Mouse (Mus musculus): Measurements from ENCODE around the gene Mical2. TPM values are rescaled to one million over a fixed set of nuclear protein-coding genes. Genes with fewer than 3 reads are reported as not detected.

The Mical2 gene
- total RNA-seq, 1 experiment from 2014 or later, result 0.70 TPM

- no peak for ATAC-seq (ENCODE audit: extremely low read depth, insufficient number of reproducible peaks, low FRiP score, poor library complexity, severe bottlenecking)
Measured at GRCm38 (mm10) chr7:112375062-112375461, 149.4 kb downstream of the Mical2 start.

- ATAC-seq (ENCODE audit: extremely low read depth, insufficient number of reproducible peaks, low FRiP score, poor library complexity, severe bottlenecking), result no peak
Measured at GRCm38 (mm10) chr7:112375900-112376299, 150.2 kb downstream of the Mical2 start.

DNA sequence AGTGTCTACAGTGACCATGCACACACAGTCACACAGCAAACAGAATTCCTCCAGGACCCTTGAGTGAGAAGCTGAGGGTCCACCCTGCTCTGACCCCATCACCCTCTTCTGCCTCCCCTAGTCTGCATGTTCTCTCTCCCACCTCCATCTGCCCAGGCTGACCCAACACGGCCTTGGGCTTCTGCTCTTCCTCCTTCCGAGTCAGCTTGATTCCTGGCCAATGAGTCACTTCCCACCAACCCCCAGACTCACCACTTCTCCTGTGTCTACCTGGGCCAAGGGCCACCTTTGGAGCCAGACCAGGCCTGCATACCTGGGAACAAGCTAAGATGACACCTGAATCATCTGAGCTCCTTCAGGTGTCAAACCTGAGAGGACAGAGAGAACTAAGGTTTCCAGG is 151.0 kb downstream of the Mical2 start:
- ATAC-seq (ENCODE audit: extremely low read depth, insufficient number of reproducible peaks, low FRiP score, poor library complexity, severe bottlenecking), result no peak

DNA sequence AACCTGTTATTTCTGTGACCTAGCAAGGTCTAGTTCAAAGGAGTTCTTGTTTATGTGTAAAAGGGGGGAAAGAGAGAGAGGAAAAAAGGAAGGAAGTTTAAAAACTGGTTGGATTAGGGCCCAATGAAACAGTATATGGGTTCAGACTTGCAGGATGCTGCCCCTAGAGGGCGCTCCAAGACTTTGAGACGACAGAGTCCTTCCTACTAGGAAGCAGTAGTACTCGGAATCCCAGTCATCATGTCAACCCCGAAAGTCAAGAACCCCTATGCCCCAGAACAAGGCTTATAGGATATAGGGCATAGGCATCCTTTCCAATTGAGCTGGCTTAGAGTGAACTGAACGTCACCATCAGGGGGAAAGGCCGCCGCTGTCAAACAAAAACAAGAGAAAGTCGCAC is 151.7 kb downstream of the Mical2 start:
- ATAC-seq (ENCODE audit: extremely low read depth, insufficient number of reproducible peaks, low FRiP score, poor library complexity, severe bottlenecking), result no peak

GRCm38 (mm10) chr7:112378056-112378455 is 152.4 kb downstream of the Mical2 start:
- no peak for ATAC-seq (ENCODE audit: extremely low read depth, insufficient number of reproducible peaks, low FRiP score, poor library complexity, severe bottlenecking)

- no peak for ATAC-seq (ENCODE audit: extremely low read depth, insufficient number of reproducible peaks, low FRiP score, poor library complexity, severe bottlenecking)
Measured at GRCm38 (mm10) chr7:112378476-112378875, 152.8 kb downstream of the Mical2 start.

GRCm38 (mm10) chr7:112386521-112386920 is 160.9 kb downstream of the Mical2 start:
- ATAC-seq (ENCODE audit: extremely low read depth, insufficient number of reproducible peaks, low FRiP score, poor library complexity, severe bottlenecking), result no peak

DNA sequence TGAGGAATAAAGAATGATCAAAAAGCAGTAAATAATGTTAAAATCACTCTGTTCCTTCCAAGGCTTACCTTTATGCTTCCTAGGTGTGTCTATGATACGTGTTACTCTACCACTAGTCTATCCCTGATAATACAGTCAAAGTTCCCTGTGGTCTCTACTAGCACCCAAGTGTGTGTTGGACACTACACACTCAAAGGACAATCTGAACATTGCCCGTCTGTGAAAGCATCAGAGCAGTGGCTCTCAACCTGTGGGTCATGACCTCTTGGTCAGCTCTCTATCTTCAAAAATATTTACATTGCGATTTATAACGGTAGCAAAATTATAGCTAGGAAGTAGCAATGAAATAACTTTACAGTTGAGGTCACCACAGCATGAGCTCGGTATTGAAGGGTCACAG is 162.2 kb downstream of the Mical2 start:
- no peak for ATAC-seq (ENCODE audit: extremely low read depth, insufficient number of reproducible peaks, low FRiP score, poor library complexity, severe bottlenecking)

DNA sequence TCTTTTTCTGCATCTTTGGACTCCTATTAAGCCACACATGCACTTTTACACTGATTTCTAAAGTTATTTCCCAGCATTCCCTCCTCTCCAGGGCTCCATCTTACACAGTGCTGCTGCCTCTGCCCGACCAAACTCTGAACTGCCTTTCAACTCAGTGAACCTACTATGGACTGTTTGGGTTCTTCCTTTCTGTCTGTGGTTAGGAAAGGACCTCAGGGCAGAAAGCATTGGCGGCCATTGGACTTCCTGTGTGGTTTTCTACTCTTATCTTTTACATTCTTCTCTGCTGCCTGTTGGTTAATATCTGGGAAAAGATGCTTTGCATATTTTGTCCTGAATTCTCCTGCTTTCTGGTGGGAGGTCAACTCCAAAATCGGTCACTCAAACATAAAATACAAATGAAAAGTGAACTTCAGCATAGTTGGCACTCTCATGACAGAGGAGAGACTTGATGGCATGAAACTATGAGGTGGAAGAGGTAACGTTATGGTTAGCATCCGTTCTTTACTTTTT is 162.8 kb downstream of the Mical2 start:
- ATAC-seq (ENCODE audit: extremely low read depth, insufficient number of reproducible peaks, low FRiP score, poor library complexity, severe bottlenecking), result no peak

GRCm38 (mm10) chr7:112389611-112390251 is 164.1 kb downstream of the Mical2 start:
- ATAC-seq (ENCODE audit: extremely low read depth, insufficient number of reproducible peaks, low FRiP score, poor library complexity, severe bottlenecking), result no peak

GRCm38 (mm10) chr7:112390252-112390936 is 164.7 kb downstream of the Mical2 start:
- ATAC-seq (ENCODE audit: extremely low read depth, insufficient number of reproducible peaks, low FRiP score, poor library complexity, severe bottlenecking), result no peak

- no peak for ATAC-seq (ENCODE audit: extremely low read depth, insufficient number of reproducible peaks, low FRiP score, poor library complexity, severe bottlenecking)
Measured at GRCm38 (mm10) chr7:112390937-112391605, 165.4 kb downstream of the Mical2 start.

GRCm38 (mm10) chr7:112397786-112398185 is 172.1 kb downstream of the Mical2 start:
- ATAC-seq (ENCODE audit: extremely low read depth, insufficient number of reproducible peaks, low FRiP score, poor library complexity, severe bottlenecking), result no peak

DNA sequence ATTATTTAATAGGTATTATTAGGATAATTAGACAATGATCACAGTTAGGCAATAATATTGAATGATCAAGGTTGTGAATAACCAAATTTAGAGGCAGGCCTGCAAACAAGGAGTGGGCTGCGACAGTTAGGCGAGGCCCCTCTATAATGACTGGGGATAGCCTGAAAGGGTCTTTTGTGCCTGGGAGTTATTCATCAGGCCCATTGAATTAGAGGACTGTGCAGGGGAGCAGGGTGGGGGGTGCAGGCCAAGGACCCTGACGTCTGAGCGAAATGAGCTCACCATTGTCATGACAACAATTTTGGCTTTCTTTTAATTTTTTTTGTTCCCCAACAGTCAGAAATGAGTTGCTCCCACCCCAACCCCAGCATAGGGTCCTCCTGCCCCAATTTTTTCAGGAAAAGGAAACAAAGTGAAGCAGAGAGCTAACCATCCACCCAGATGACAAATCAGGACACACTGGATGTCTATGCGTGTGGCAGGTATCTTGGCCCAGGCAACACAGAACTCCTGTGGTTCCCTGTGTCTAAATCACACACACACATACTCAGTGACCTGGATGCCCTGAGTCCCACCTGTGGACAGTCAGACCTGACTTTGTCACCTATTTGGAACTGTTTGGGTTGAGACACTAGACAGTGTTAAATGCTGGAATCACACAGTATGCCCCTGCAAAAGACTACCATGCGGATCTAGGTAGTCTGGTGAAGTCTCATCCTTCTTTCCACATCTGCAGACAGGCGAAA is 173.9 kb downstream of the Mical2 start:
- no peak for ATAC-seq (ENCODE audit: extremely low read depth, insufficient number of reproducible peaks, low FRiP score, poor library complexity, severe bottlenecking)

DNA sequence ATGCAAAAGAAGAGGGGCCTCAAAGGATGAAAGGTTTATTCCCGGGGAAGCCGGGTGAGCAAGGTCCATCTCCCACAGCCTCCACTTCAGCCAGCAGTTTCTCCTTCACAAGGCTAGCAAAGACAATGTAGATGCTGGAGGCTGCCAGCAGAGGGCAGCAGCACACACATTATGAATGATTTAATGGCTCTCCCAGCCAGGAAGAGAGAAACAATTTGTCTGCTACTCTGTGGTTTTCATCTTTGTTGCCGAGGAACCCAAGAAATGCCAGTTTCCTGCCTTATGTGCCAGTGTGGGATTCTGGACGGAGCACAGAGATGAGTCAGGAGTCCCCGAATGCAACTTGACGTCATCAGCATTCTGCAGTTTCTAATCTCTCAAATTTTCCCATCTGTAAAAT is 174.5 kb downstream of the Mical2 start:
- ATAC-seq (ENCODE audit: extremely low read depth, insufficient number of reproducible peaks, low FRiP score, poor library complexity, severe bottlenecking), result no peak

GRCm38 (mm10) chr7:112405061-112405460 is 179.4 kb downstream of the Mical2 start:
- ATAC-seq (ENCODE audit: extremely low read depth, insufficient number of reproducible peaks, low FRiP score, poor library complexity, severe bottlenecking), result no peak

- no peak for ATAC-seq (ENCODE audit: extremely low read depth, insufficient number of reproducible peaks, low FRiP score, poor library complexity, severe bottlenecking)
Measured at GRCm38 (mm10) chr7:112405578-112405977, 179.9 kb downstream of the Mical2 start.

DNA sequence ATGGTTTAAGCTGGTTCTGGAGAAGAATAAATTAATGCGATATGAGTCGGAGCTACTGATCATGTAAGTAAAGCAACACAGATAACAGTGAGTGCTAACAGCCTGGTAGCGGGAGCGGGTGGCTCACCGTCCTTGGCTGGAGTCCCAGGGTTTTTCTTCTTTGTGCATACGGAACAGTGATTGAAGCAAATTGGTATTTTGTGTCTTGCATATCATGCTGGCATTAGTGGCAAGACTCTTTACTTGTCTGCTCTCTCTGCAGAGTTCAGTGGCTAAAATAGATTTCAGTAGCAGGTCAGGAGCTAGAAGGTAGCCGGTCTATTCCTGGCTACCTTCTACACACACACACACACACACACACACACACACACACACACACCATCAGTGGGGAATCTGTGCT is 181.9 kb downstream of the Mical2 start:
- ATAC-seq (ENCODE audit: extremely low read depth, insufficient number of reproducible peaks, low FRiP score, poor library complexity, severe bottlenecking), result no peak

DNA sequence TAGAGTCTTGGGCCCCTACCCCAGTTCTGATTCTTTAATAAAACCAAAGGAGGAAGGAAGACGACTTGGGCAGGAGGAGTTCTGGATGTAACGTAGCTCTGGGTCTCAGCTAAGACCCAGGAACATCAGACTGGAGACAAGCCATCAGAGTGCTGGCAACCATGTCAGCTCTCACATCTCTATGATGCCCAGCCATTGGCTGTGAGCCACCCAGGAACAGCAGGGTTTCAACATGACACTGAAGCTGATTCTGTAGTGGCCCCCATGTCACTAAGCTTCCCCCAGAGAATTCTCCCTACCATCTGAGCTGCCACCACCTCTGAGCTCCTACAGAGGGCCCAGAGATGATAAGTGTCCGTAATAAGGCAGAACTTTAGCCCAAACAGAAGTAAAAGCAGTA is 184.3 kb downstream of the Mical2 start:
- no peak for ATAC-seq (ENCODE audit: extremely low read depth, insufficient number of reproducible peaks, low FRiP score, poor library complexity, severe bottlenecking)
